8 mouse cellular contexts compared by ENCODE assay signal in genomic region chr2:73910571-73911174, GRCm38 (mm10). TPM values are rescaled to one million over a fixed set of nuclear protein-coding genes. Genes with fewer than 3 reads are reported as not detected.
DNase-seq lines count a peak whose midpoint lies in the region; ATAC-seq and TF ChIP-seq lines count a peak whose summit lies in the region.

No protein-coding gene starts in this region.

- H3K36me3 ChIP-seq in forebrain, embryonic 10.5 days (replicated peaks) = peaks cover 38% of the 10 kb centered on the region
- peaks cover 42% of the 10 kb centered on the region for H3K36me3 ChIP-seq in heart, embryonic 14.5 days (ENCODE audit: control insufficient read depth, insufficient read depth, low read length)
- peaks cover 26% of the 10 kb centered on the region for H3K36me3 ChIP-seq in liver, embryonic 16.5 days (ENCODE audit: control insufficient read depth, insufficient read depth)
- H3K36me3 ChIP-seq in neural tube, embryonic 12.5 days = peaks cover 27% of the 10 kb centered on the region
- no peaks in the 10 kb centered on the region; the same call in 1 of the 2 replicates for H3K36me3 ChIP-seq in testis, adult 2 months (ENCODE audit: control insufficient read depth, insufficient read depth, low read length)

- no peak for TF ChIP-seq POLR2A in brain, embryonic 14.5 days (IDR thresholded peaks at IDR 0.05; ENCODE audit: borderline replicate concordance, extremely low read depth, insufficient read depth, insufficient read length, poor library complexity, severe bottlenecking)
- TF ChIP-seq POLR2A in testis, adult 2 months (IDR thresholded peaks at IDR 0.05; ENCODE audit: control insufficient read depth, low read depth, low read length) = no peak

- ATAC-seq in heart, embryonic 14.5 days (ENCODE audit: insufficient number of reproducible peaks, insufficient read depth, low FRiP score, low read depth) = peak; percentile 31
- ATAC-seq in liver, embryonic 16.5 days (ENCODE audit: low read depth) = peak; percentile 55
- ATAC-seq in neural tube, embryonic 12.5 days (ENCODE audit: low FRiP score, low read depth) = peak; percentile 57

- H3K4me3 ChIP-seq in forebrain, embryonic 10.5 days = peak overlapping the region; percentile 99
- H3K4me3 ChIP-seq in heart, embryonic 14.5 days (ENCODE audit: control insufficient read depth in 1 of 2, insufficient read depth in 1 of 2, low read depth in 1 of 2, low read length in 2 of 2) = peak overlapping the region; percentile 83 to 100
- peak overlapping the region; percentile 98 for H3K4me3 ChIP-seq in liver, embryonic 16.5 days (ENCODE audit: low read depth, low read length)
- peak overlapping the region; percentile 99 for H3K4me3 ChIP-seq in neural tube, embryonic 12.5 days
- peak overlapping the region; percentile 96 for H3K4me3 ChIP-seq in testis, adult 2 months (ENCODE audit: control insufficient read depth, low read depth, low read length)

- DNase-seq in CD4-positive, CD25-positive, alpha-beta regulatory T cell, adult 2 months (ENCODE audit: low read depth, low spot score) = peak; percentile 60
- DNase-seq in brain, embryonic 14.5 days (ENCODE audit: low read depth) = peak; percentile 50
- peak; percentile 54 for DNase-seq in forebrain, embryonic 10.5 days (ENCODE audit: extremely low spot score, low spot score)
- DNase-seq in kidney, postnatal 10 days = peak; percentile 81

- no peaks in the 10 kb centered on the region for H3K9me3 ChIP-seq in forebrain, embryonic 10.5 days
- no peaks in the 10 kb centered on the region for H3K9me3 ChIP-seq in heart, embryonic 14.5 days (ENCODE audit: control insufficient read depth, low read length)
- H3K9me3 ChIP-seq in liver, embryonic 16.5 days (replicated peaks; ENCODE audit: control insufficient read depth, low read length) = no peaks in the 10 kb centered on the region
- H3K9me3 ChIP-seq in neural tube, embryonic 12.5 days = no peaks in the 10 kb centered on the region

- WGBS in forebrain, embryonic 10.5 days = under 1% methylated on average over 50 of the region's 50 CpGs
- WGBS in heart, embryonic 14.5 days = under 1% methylated on average over 43 of the region's 50 CpGs
- under 1% methylated on average over 50 of the region's 50 CpGs for WGBS in liver, embryonic 16.5 days (ENCODE audit: insufficient replicate concordance)
- WGBS in neural tube, embryonic 12.5 days = under 1% methylated on average over 50 of the region's 50 CpGs

- peak overlapping the region; percentile 69 for H3K4me2 ChIP-seq in heart, embryonic 14.5 days (ENCODE audit: low read length)
- peak overlapping the region; percentile 77 for H3K4me2 ChIP-seq in liver, embryonic 16.5 days (ENCODE audit: low read depth, low read length)
- peak overlapping the region; percentile 71 for H3K4me2 ChIP-seq in neural tube, embryonic 12.5 days (replicated peaks)

- TF ChIP-seq CTCF in brain, embryonic 14.5 days (IDR thresholded peaks at IDR 0.05; ENCODE audit: borderline replicate concordance, extremely low read depth, insufficient read depth, insufficient read length) = no peak
- no peak for TF ChIP-seq CTCF in testis, adult 2 months (IDR thresholded peaks at IDR 0.05; ENCODE audit: control insufficient read depth, insufficient read depth, insufficient replicate concordance, low read depth, low read length)

- peak overlapping the region; percentile 98 for H3K27ac ChIP-seq in forebrain, embryonic 10.5 days
- H3K27ac ChIP-seq in heart, embryonic 14.5 days (replicated peaks in 1 of 2; ENCODE audit: control insufficient read depth in 1 of 2, insufficient read depth in 1 of 2, low read depth in 2 of 2, low read length in 2 of 2) = peak overlapping the region; percentile 93 to 96
- H3K27ac ChIP-seq in liver, embryonic 16.5 days (ENCODE audit: low read length) = peak overlapping the region; percentile 94
- H3K27ac ChIP-seq in neural tube, embryonic 12.5 days = peak overlapping the region; percentile 89
- H3K27ac ChIP-seq in testis, adult 2 months (ENCODE audit: control insufficient read depth, insufficient read depth, low read depth, low read length) = peak overlapping the region; percentile 91

- no peaks in the 10 kb centered on the region for H3K27me3 ChIP-seq in forebrain, embryonic 10.5 days (ENCODE audit: poor library complexity, severe bottlenecking)
- no peaks in the 10 kb centered on the region for H3K27me3 ChIP-seq in heart, embryonic 14.5 days (ENCODE audit: control insufficient read depth, insufficient read depth, low read length)
- no peaks in the 10 kb centered on the region for H3K27me3 ChIP-seq in liver, embryonic 16.5 days (ENCODE audit: control insufficient read depth, insufficient read depth, low read depth, low read length)
- no peaks in the 10 kb centered on the region for H3K27me3 ChIP-seq in neural tube, embryonic 12.5 days (replicated peaks)
- H3K27me3 ChIP-seq in testis, adult 2 months (ENCODE audit: control insufficient read depth, insufficient read depth, low read length) = no peaks in the 10 kb centered on the region

- peaks cover 22% of the 10 kb centered on the region for H3K4me1 ChIP-seq in forebrain, embryonic 10.5 days
- peaks cover 0 to 10% of the 10 kb centered on the region in 2 experiments; a peak in 3 of 4 replicates for H3K4me1 ChIP-seq in heart, embryonic 14.5 days (ENCODE audit: control insufficient read depth in 2 of 2, insufficient read depth in 2 of 2, low read length in 2 of 2)
- peaks cover 9% of the 10 kb centered on the region for H3K4me1 ChIP-seq in liver, embryonic 16.5 days (ENCODE audit: control insufficient read depth, low read depth, low read length)
- peaks cover 8% of the 10 kb centered on the region for H3K4me1 ChIP-seq in neural tube, embryonic 12.5 days
- H3K4me1 ChIP-seq in testis, adult 2 months (ENCODE audit: control insufficient read depth, insufficient read depth, low read length) = peaks cover 9% of the 10 kb centered on the region

- H3K9ac ChIP-seq in heart, embryonic 14.5 days (ENCODE audit: low read length) = peak overlapping the region; percentile 100
- H3K9ac ChIP-seq in liver, embryonic 16.5 days (ENCODE audit: low read depth, low read length) = peak overlapping the region; percentile 100
- peak overlapping the region; percentile 100 for H3K9ac ChIP-seq in neural tube, embryonic 12.5 days

RNA-seq across cellular contexts. Expression of gene Atp5g3, which starts 0.5 kb away (rescaled TPM):
- polyA plus RNA-seq in brain, embryonic 14.5 days (2012; rRNA removed) = 685 and 755 TPM in 2 replicates
- polyA plus RNA-seq in forebrain, embryonic 10.5 days (2016; fragmentation: Nextera tagmentation; extraction: Ambion mirVana) = 837 and 865 TPM in 2 replicates
- polyA plus RNA-seq in heart, embryonic 14.5 days (2014; fragmentation: Nextera tagmentation; extraction: Ambion mirVana) = 3,003 and 3,111 TPM in 2 replicates
- polyA plus RNA-seq in liver, embryonic 16.5 days (2015; fragmentation: Nextera tagmentation; extraction: Ambion mirVana) = 713 and 723 TPM in 2 replicates
- 801 and 870 TPM in 2 replicates for polyA plus RNA-seq in neural tube, embryonic 12.5 days (2016; fragmentation: Nextera tagmentation; extraction: Ambion mirVana)
- polyA plus RNA-seq in testis, adult 2 months (2012; rRNA removed) = 126 and 130 TPM in 2 replicates

RNA-seq across cellular contexts. Expression of gene Atf2, which starts 18.2 kb away (rescaled TPM):
- 31.7 and 59.8 TPM in 2 replicates for polyA plus RNA-seq in brain, embryonic 14.5 days (2012; rRNA removed)
- polyA plus RNA-seq in forebrain, embryonic 10.5 days (2016; fragmentation: Nextera tagmentation; extraction: Ambion mirVana) = 81.3 and 84.1 TPM in 2 replicates
- polyA plus RNA-seq in heart, embryonic 14.5 days (2014; fragmentation: Nextera tagmentation; extraction: Ambion mirVana) = 42.4 and 42.6 TPM in 2 replicates
- polyA plus RNA-seq in liver, embryonic 16.5 days (2015; fragmentation: Nextera tagmentation; extraction: Ambion mirVana) = 21.3 and 22.8 TPM in 2 replicates
- 89.8 and 98.5 TPM in 2 replicates for polyA plus RNA-seq in neural tube, embryonic 12.5 days (2016; fragmentation: Nextera tagmentation; extraction: Ambion mirVana)
- 34.1 and 41.4 TPM in 2 replicates for polyA plus RNA-seq in testis, adult 2 months (2012; rRNA removed)

Comparison
In these comparisons a context has a peak if more than half of its experiments do, and no peak if none do; other contexts are left out.
1. Peak in every context shown above with its lines: DNase-seq, ATAC-seq, H3K4me3 ChIP-seq and H3K27ac ChIP-seq.